Mouse (Mus musculus) macrophage (primary cell): ENCODE results near the gene Glrx. TPM values are rescaled to one million over a fixed set of nuclear protein-coding genes. Genes with fewer than 3 reads are reported as not detected.
"Not testable (repeated sequence)": the region's sequence is repeated elsewhere in the genome, so short reads cannot be mapped to it uniquely, and the experiment has no call there.

ENCODE experiments used
- H3K27ac ChIP-seq: fragments of 350-480 bp; formaldehyde crosslinking; 2 replicates; pipeline ENCODE4 v1.9.0; 2021
- H3K36me3 ChIP-seq: fragments of 350-480 bp; formaldehyde crosslinking; 2 replicates; pipeline ENCODE4 v1.9.0; 2021; ENCODE audit errors: inconsistent target
- H3K4me3 ChIP-seq: fragments of 350-480 bp; formaldehyde crosslinking; 2 replicates; pipeline ENCODE4 v1.9.0; 2021; ENCODE audit errors: inconsistent target
- H3K79me2 ChIP-seq: fragments of 350-480 bp; formaldehyde crosslinking; 2 replicates; pipeline ENCODE4 v1.9.0; 2021; ENCODE audit errors: inconsistent target
- WGBS: methylation state at CpG from one replicate; pipeline ENCODE4 v1.1.7; 2026; ENCODE audit warnings: inconsistent platforms; ENCODE audit not compliant: missing documents; 5-methylcytosine and 5-hydroxymethylcytosine counted together
- polyA plus RNA-seq: library from polyadenylated mRNA; stranded (reverse); fragments of 250-400 nt; gene quantifications from 3 replicates; pipeline ENCODE4 v1.2.4, GENCODE M21; 2018; ENCODE audit warnings: inconsistent platforms

Gene Glrx
- polyA plus RNA-seq, 1 experiment from 2014 or later: 88.5 TPM

GRCm38 (mm10) chr13:75845519-75846166 lies 6.0 kb downstream of the Glrx start:
- Histone ChIP-seq H3K4me3 (no peak overlapping the region), H3K27ac (peak overlapping the region; percentile 63), H3K79me2 (peaks cover 49% of the 10 kb centered on the region), H3K36me3 (peaks cover 20% of the 10 kb centered on the region; the same call in 1 of the 2 replicates)
- 0% methylated on average over 3 of the region's 4 CpGs for WGBS

DNA sequence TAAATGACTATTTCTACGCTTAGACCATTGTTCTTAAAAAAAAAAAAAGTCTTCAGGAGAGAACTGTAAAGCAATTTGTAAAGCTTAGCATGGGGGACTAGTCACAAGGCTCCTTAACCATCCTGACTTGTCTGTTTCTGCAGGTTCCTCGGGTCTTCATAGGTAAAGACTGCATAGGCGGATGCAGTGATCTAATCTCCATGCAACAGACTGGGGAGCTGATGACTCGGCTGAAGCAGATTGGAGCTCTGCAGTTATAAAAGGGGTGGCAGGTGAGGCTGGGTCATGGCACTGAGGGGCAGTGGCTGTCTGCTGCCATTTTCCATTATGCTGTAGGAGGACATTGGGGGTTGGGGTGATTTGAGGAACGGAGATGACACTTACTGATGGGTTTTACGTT lies 7.4 kb downstream of the Glrx start:
- Histone ChIP-seq H3K27ac (no peak overlapping the region), H3K4me3 (no peak overlapping the region), H3K36me3 (peaks cover 20% of the 10 kb centered on the region; the same call in 1 of the 2 replicates), H3K79me2 (peaks cover 35% of the 10 kb centered on the region)
- WGBS: 93% methylated on average over 6 of the region's 6 CpGs

DNA sequence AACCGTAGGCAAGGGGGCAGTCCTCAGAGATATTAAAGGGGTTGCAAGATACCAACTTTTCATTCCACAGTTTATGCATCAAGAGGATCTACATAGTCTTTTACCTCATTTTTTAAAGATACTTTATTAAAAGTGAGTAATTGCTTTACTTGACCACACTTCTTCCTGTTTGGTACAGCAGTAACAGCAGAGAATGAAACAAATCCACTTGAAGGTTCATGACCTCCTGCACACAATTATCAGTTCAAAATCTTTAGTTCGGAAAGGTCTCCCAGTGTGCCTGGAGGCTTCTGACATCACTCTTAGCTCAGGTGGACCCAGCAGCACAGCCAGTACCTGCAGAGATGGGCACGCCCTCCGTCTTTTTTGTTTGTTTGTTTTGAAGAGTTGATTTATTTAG lies 12.4 kb downstream of the Glrx start:
- Histone ChIP-seq H3K36me3 (peaks cover 15% of the 10 kb centered on the region; the same call in 1 of the 2 replicates), H3K27ac (no peak overlapping the region)
- WGBS: 91% methylated on average over 4 of the region's 4 CpGs

GRCm38 (mm10) chr13:75853118-75853517 lies 13.4 kb downstream of the Glrx start:
- no peaks in the 10 kb centered on the region for H3K79me2 ChIP-seq
- peaks cover 5% of the 10 kb centered on the region; the same call in 1 of the 2 replicates for H3K36me3 ChIP-seq
- 93% methylated on average over 3 of the region's 3 CpGs for WGBS
- no peak overlapping the region for H3K27ac ChIP-seq
- no peak overlapping the region for H3K4me3 ChIP-seq

More for the DNA sequence above, 12.4 kb downstream of the Glrx start:
- Histone ChIP-seq H3K79me2 (no peaks in the 10 kb centered on the region), H3K4me3 (no peak overlapping the region)

- Histone ChIP-seq H3K27ac (no peak overlapping the region), H3K4me3 (no peak overlapping the region), H3K79me2 (no peaks in the 10 kb centered on the region), H3K36me3 (no peaks in the 10 kb centered on the region)
- 100% methylated on average over 1 of the region's 1 CpGs for WGBS
Measured at GRCm38 (mm10) chr13:75859264-75859844, 19.7 kb downstream of the Glrx start.

- H3K4me3 ChIP-seq: no peak overlapping the region
- no peaks in the 10 kb centered on the region for H3K36me3 ChIP-seq
- no peaks in the 10 kb centered on the region for H3K79me2 ChIP-seq
- H3K27ac ChIP-seq: no peak overlapping the region
Measured at GRCm38 (mm10) chr13:75865486-75866184, 26.0 kb downstream of the Glrx start.

- no peaks in the 10 kb centered on the region for H3K79me2 ChIP-seq
- no peaks in the 10 kb centered on the region for H3K36me3 ChIP-seq
- H3K27ac ChIP-seq: no peak overlapping the region
- 96% methylated on average over 2 of the region's 2 CpGs for WGBS
- no peak overlapping the region for H3K4me3 ChIP-seq
Measured at GRCm38 (mm10) chr13:75867876-75868275, 28.2 kb downstream of the Glrx start.

DNA sequence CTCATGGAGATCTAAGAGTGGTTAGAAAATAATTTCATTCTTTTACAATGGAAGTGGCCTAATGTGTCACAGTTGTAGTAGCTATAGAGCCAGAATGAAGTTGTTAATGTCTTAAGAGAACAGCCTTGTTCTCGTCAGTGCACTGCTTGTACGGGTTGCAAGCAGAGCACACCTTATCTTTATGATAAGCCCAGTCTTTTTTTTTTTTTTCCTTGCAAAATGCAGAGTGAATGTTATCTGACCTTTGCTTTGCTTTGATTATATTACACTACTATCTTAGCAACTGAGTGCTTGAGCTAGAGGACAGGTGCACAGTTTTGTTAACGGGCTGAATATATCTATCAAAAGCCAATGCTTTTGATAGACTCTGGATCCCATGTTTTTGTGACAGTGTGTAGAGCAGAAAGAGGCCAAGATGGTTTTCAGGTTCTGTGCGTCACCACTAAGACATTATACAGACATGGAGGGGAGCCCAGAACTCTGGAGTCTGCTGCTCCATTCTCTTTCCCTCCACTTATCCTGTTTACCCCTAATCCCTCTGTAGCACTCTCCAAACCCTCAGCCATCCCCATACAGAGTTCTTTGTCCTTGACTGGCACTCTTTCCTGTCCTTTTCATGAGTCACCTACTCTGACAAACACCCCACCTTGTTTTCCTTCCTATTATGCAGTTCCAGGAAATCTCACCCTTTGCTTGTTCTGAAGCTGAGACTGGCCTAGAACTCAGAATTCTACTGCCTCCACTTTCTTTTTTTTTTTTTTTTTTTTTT lies 35.1 kb downstream of the Glrx start:
- no peaks in the 10 kb centered on the region for H3K79me2 ChIP-seq
- H3K36me3 ChIP-seq: no peaks in the 10 kb centered on the region
- no peak overlapping the region for H3K4me3 ChIP-seq
- H3K27ac ChIP-seq: no peak overlapping the region
- WGBS: 95% methylated on average over 4 of the region's 4 CpGs

- H3K27ac ChIP-seq, H3K79me2 ChIP-seq, H3K4me3 ChIP-seq, H3K36me3 ChIP-seq: not testable (repeated sequence)
- WGBS: 95% methylated on average over 7 of the region's 7 CpGs
Measured at GRCm38 (mm10) chr13:75876188-75876587, 36.5 kb downstream of the Glrx start.

- no peaks in the 10 kb centered on the region for H3K79me2 ChIP-seq
- no peaks in the 10 kb centered on the region for H3K36me3 ChIP-seq
- no peak overlapping the region for H3K27ac ChIP-seq
- no peak overlapping the region for H3K4me3 ChIP-seq
- WGBS: 86% methylated on average over 6 of the region's 6 CpGs
Measured at GRCm38 (mm10) chr13:75876592-75876991, 36.9 kb downstream of the Glrx start.

GRCm38 (mm10) chr13:75877907-75878306 lies 38.2 kb downstream of the Glrx start:
- Histone ChIP-seq H3K27ac (no peak overlapping the region), H3K36me3 (no peaks in the 10 kb centered on the region), H3K4me3 (no peak overlapping the region), H3K79me2 (no peaks in the 10 kb centered on the region)

GRCm38 (mm10) chr13:75879756-75880155 lies 40.1 kb downstream of the Glrx start:
- H3K27ac ChIP-seq: no peak overlapping the region
- H3K36me3 ChIP-seq: no peaks in the 10 kb centered on the region
- H3K79me2 ChIP-seq: no peaks in the 10 kb centered on the region
- H3K4me3 ChIP-seq: no peak overlapping the region
- WGBS: 92% methylated on average over 3 of the region's 3 CpGs

DNA sequence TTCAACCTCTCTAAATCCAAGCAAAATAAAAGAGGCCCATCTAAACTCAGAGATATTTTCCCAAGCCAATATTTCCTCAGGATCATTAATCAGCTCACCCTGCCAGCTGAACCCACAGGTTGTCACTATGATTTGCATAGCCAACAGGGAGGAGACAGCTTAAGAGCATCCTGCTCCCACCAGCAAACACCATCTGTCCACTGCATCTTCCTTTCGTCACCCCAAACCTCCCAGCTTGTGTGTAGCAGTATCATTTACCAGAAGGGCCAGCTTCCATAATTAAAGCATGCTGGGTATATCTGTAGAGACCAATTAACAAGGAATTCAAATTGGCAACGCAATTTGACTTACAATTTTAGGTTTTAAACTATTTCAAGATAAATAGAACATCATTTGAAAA lies 40.8 kb downstream of the Glrx start:
- H3K27ac ChIP-seq: no peak overlapping the region
- 81% methylated on average over 2 of the region's 2 CpGs for WGBS
- H3K4me3 ChIP-seq: no peak overlapping the region
- H3K79me2 ChIP-seq: no peaks in the 10 kb centered on the region
- H3K36me3 ChIP-seq: no peaks in the 10 kb centered on the region

GRCm38 (mm10) chr13:75883792-75884191 lies 44.1 kb downstream of the Glrx start:
- no peaks in the 10 kb centered on the region for H3K79me2 ChIP-seq
- H3K27ac ChIP-seq: no peak overlapping the region
- 90% methylated on average over 3 of the region's 3 CpGs for WGBS
- no peak overlapping the region for H3K4me3 ChIP-seq
- H3K36me3 ChIP-seq: no peaks in the 10 kb centered on the region

DNA sequence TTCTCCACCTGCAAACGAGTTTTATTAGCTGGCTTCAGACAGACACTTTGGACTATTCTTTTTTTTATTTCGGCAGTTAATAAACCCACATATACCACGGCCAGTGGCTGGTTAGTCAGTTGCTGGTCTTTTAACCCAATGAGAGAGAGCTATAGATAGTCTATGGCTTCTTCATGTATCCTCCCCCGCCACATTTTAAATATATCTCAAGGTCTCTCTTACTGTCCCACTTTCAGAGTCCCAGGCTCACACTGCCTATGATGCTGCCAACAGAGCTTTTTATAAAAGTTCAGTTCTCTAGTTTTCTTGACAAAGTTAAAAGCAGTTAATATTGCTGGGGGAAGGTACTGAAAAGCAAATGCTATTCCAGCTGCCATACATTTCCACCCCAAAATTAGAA lies 52.2 kb downstream of the Glrx start:
- Histone ChIP-seq H3K79me2 (no peaks in the 10 kb centered on the region), H3K36me3 (no peaks in the 10 kb centered on the region), H3K4me3 (no peak overlapping the region), H3K27ac (no peak overlapping the region)
- 75% methylated on average over 4 of the region's 4 CpGs for WGBS
